Mouse (Mus musculus): ENCODE measurements at regions not wholly inside any gene's neighbourhood (a gene's known extent, or its start where the extent isn't known, plus 50 kb on each side); places are given as distances from the start of the nearest gene placed in this dataset.

DNA sequence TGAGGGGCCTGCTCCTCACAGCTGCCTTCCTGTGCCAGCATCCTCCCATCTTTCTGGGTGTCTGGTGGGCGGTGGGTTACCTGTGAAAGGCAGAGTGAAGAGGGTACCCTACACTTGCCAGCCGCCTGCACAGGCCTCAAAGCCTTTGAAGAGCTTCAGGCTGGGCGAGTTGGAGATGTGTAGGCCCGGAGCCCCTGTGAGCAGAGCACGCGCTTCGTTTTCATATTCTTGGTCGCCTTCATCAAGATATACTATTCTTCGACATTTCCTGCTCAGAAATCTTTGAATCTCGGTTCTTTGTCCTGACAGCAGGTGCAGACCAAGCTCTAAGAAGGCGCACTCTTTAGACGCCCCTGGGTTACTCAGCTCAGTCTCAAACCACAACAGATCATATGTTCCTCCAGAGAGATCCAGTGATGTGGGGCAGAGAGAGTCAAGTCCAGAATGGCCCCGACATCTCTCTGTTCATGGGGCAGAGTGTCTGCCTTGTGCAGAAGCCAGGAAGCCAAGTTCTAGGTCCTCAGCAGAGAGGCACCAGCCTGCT is 170.7 kb upstream of the Id2 start:
- H3K9me3 ChIP-seq (replicated peaks; ENCODE audit: low read length), result no peaks in the 10 kb centered on the region
- peaks cover 1% of the 10 kb centered on the region for H3K27me3 ChIP-seq (replicated peaks)
- TF ChIP-seq TBP (conservative IDR thresholded peaks at IDR 0.05; ENCODE audit: low read depth, low read length) (no peak), NRF1 (IDR thresholded peaks at IDR 0.05; ENCODE audit: low read depth, low read length) (no peak), ZKSCAN1 (IDR thresholded peaks at IDR 0.05; ENCODE audit: borderline replicate concordance, low read depth, low read length) (no peak)
- no peaks in the 10 kb centered on the region for H3K79me2 ChIP-seq (replicated peaks; ENCODE audit: control insufficient read depth, extremely low read depth, insufficient read depth, poor library complexity, severe bottlenecking)
- H3K4me1 ChIP-seq (ENCODE audit: control insufficient read depth in 1 of 2, insufficient read depth in 2 of 2), result no peaks in the 10 kb centered on the region
- dilution Hi-C loops (cut with MboI; ENCODE audit: extremely low pct_ligation_motif_present, extremely low pct_unique_long_range_greater_than_20kb, low sequenced_read_pairs) (no loop called here), in situ Hi-C loops (cut with MboI; ENCODE audit: low pct_ligation_motif_present, low pct_unique_long_range_greater_than_20kb, low sequenced_read_pairs) (no loop called here)
- no peaks in the 10 kb centered on the region for H3K36me3 ChIP-seq (replicated peaks in 1 of 2; ENCODE audit: control insufficient read depth in 1 of 2, insufficient read depth in 1 of 2, low read length in 1 of 2)
- H3K4me3 ChIP-seq (replicated peaks in 1 of 3; ENCODE audit: low read depth in 2 of 3, low read length in 2 of 3, poor library complexity in 1 of 3), result no peak overlapping the region
- no peak overlapping the region for H3K4me2 ChIP-seq (ENCODE audit: insufficient read depth, low read depth, poor library complexity, severe bottlenecking)
- H3K27ac ChIP-seq (ENCODE audit: insufficient read depth, low read depth), result no peak overlapping the region
- H3K9ac ChIP-seq (ENCODE audit: insufficient read depth, low read depth), result no peak overlapping the region
- no peak for DNase-seq (ENCODE audit: extremely low read depth)

GRCm38 (mm10) chr12:25266701-25267571 is 170.0 kb upstream of the Id2 start:
- no peak for TF ChIP-seq POLR2A (IDR thresholded peaks at IDR 0.05; ENCODE audit: low read depth, low read length)
- no peak for TF ChIP-seq TCF12 (IDR thresholded peaks at IDR 0.05; ENCODE audit: low read depth, low read length)
- TF ChIP-seq UBTF (IDR thresholded peaks at IDR 0.05; ENCODE audit: low read depth, low read length), result no peak
- TF ChIP-seq USF2 (conservative IDR thresholded peaks at IDR 0.05; ENCODE audit: low read depth, low read length), result no peak
- no peak for TF ChIP-seq POLR2AphosphoS2 (IDR thresholded peaks at IDR 0.05; ENCODE audit: low read depth, low read length)
- no peak for TF ChIP-seq NELFE (IDR thresholded peaks at IDR 0.05; ENCODE audit: low read depth, low read length)
- TF ChIP-seq NRF1 (IDR thresholded peaks at IDR 0.05; ENCODE audit: low read depth, low read length), result no peak
- TF ChIP-seq MEF2A (IDR thresholded peaks at IDR 0.05; ENCODE audit: borderline replicate concordance, low read depth, low read length), result no peak
- no peak for TF ChIP-seq JUND (conservative IDR thresholded peaks at IDR 0.05; ENCODE audit: low read depth, low read length)
- TF ChIP-seq USF1 (IDR thresholded peaks at IDR 0.05; ENCODE audit: low read depth, low read length), result no peak
- TF ChIP-seq TBP (conservative IDR thresholded peaks at IDR 0.05; ENCODE audit: low read depth, low read length), result no peak
- TF ChIP-seq JUN (IDR thresholded peaks at IDR 0.05; ENCODE audit: insufficient read depth, low read depth, low read length), result no peak
- TF ChIP-seq BHLHE40 (IDR thresholded peaks at IDR 0.05; ENCODE audit: low read depth, low read length), result no peak
- TF ChIP-seq E2F4 (IDR thresholded peaks at IDR 0.05; ENCODE audit: insufficient replicate concordance, low read depth, low read length), result no peak
- TF ChIP-seq MAX (IDR thresholded peaks at IDR 0.05; ENCODE audit: low read length), result no peak
- TF ChIP-seq CHD1 (IDR thresholded peaks at IDR 0.05; ENCODE audit: low read depth, low read length), result no peak
- no peak for TF ChIP-seq MAFK (IDR thresholded peaks at IDR 0.05; ENCODE audit: insufficient replicate concordance, low read length)
- TF ChIP-seq ELF1 (IDR thresholded peaks at IDR 0.05; ENCODE audit: low read depth, low read length), result no peak
- no peak overlapping the region for H3K9ac ChIP-seq (ENCODE audit: insufficient read depth, low read depth)
- H3K27me3 ChIP-seq (replicated peaks), result peaks cover 3% of the 10 kb centered on the region
- no peaks in the 10 kb centered on the region for H3K4me1 ChIP-seq (ENCODE audit: control insufficient read depth in 1 of 2, insufficient read depth in 2 of 2)
- no peaks in the 10 kb centered on the region for H3K9me3 ChIP-seq (replicated peaks; ENCODE audit: low read length)
- no peaks in the 10 kb centered on the region for H3K36me3 ChIP-seq (replicated peaks in 1 of 2; ENCODE audit: control insufficient read depth in 1 of 2, insufficient read depth in 1 of 2, low read length in 1 of 2)
- no peaks in the 10 kb centered on the region for H3K79me2 ChIP-seq (replicated peaks; ENCODE audit: control insufficient read depth, extremely low read depth, insufficient read depth, poor library complexity, severe bottlenecking)
- H3K27ac ChIP-seq (ENCODE audit: insufficient read depth, low read depth), result no peak overlapping the region
- H3K4me3 ChIP-seq (replicated peaks in 1 of 3; ENCODE audit: low read depth in 2 of 3, low read length in 2 of 3, poor library complexity in 1 of 3), result no peak overlapping the region
- dilution Hi-C loops (cut with MboI; ENCODE audit: extremely low pct_ligation_motif_present, extremely low pct_unique_long_range_greater_than_20kb, low sequenced_read_pairs) (no loop called here), in situ Hi-C loops (cut with MboI; ENCODE audit: low pct_ligation_motif_present, low pct_unique_long_range_greater_than_20kb, low sequenced_read_pairs) (no loop called here)
- no peak for DNase-seq (ENCODE audit: extremely low read depth)
- no peak overlapping the region for H3K4me2 ChIP-seq (ENCODE audit: insufficient read depth, low read depth, poor library complexity, severe bottlenecking)
